Mouse (Mus musculus): ENCODE data around the gene Cebpb.

DNA sequence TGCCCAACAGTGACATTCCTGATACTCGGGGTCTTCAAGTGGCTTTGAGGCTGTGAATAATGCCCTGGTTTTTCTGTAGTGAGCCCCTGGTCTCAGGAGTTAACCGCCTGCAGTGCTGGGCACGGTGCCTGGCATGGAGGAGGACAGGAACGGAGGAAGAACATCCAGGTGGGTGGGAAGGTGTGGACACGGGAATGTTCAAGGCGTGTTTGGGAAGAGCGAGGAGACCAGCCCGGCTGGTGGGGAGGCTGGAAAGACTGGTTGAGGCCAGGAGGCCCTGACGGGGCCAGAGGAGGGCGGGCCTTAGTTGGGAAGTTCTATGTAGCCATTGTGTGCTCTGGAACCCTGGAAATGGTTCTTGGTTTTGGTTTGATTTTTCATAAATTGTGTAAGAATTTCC, 37.2 kb downstream of the Cebpb start:
- no peak for TF ChIP-seq CTCF (IDR thresholded peaks at IDR 0.05; ENCODE audit: borderline replicate concordance, extremely low read depth, insufficient read depth, insufficient read length)
- TF ChIP-seq POLR2A (IDR thresholded peaks at IDR 0.05; ENCODE audit: borderline replicate concordance, extremely low read depth, insufficient read depth, insufficient read length, poor library complexity, severe bottlenecking), result no peak

Measured in brain, embryonic 14.5 days (tissue).